Mouse (Mus musculus): ENCODE measurements around the gene Magoh. TPM values are rescaled to one million over a fixed set of nuclear protein-coding genes. Genes with fewer than 3 reads are reported as not detected.

The Magoh gene
- total and polyA plus RNA-seq, 2 experiments from 2014 or later, result 49.8 to 138 TPM

- H3K4me1 ChIP-seq (ENCODE audit: insufficient read depth), result no peaks in the 10 kb centered on the region
- H3K9ac ChIP-seq, result no peak overlapping the region
- H3K9me3 ChIP-seq (ENCODE audit: low read length), result no peaks in the 10 kb centered on the region
- H3K27me3 ChIP-seq (ENCODE audit: insufficient read depth, low read length), result no peaks in the 10 kb centered on the region
- H3K36me3 ChIP-seq (ENCODE audit: insufficient read depth), result no peaks in the 10 kb centered on the region
- WGBS, result 92% methylated on average over 9 of the region's 9 CpGs
- no peak for TF ChIP-seq CTCF (IDR thresholded peaks at IDR 0.05; ENCODE audit: low read depth)
- ATAC-seq, result no peak
- DNase-seq, result no peak
- H3K4me2 ChIP-seq (ENCODE audit: low read depth), result no peak overlapping the region
- H3K27ac ChIP-seq (ENCODE audit: low read depth, low read length), result no peak overlapping the region
- no peak overlapping the region for H3K4me3 ChIP-seq (ENCODE audit: low read depth, low read length)
Measured at GRCm38 (mm10) chr4:107906561-107906960, 27.0 kb downstream of the Magoh start.

- TF ChIP-seq CTCF (IDR thresholded peaks at IDR 0.05; ENCODE audit: low read depth), result no peak
- no peak overlapping the region for H3K4me2 ChIP-seq (ENCODE audit: low read depth)
- H3K4me3 ChIP-seq (ENCODE audit: low read depth, low read length), result no peak overlapping the region
- no peak overlapping the region for H3K27ac ChIP-seq (ENCODE audit: low read depth, low read length)
- no peak for ATAC-seq
- H3K27me3 ChIP-seq (ENCODE audit: insufficient read depth, low read length), result no peaks in the 10 kb centered on the region
- no peaks in the 10 kb centered on the region for H3K4me1 ChIP-seq (ENCODE audit: insufficient read depth)
- H3K9ac ChIP-seq, result no peak overlapping the region
- no peaks in the 10 kb centered on the region for H3K36me3 ChIP-seq (ENCODE audit: insufficient read depth)
- DNase-seq, result no peak
- H3K9me3 ChIP-seq (ENCODE audit: low read length), result no peaks in the 10 kb centered on the region
- 92% methylated on average over 4 of the region's 4 CpGs for WGBS
Measured at GRCm38 (mm10) chr4:107910020-107910419, 30.5 kb downstream of the Magoh start.

- H3K9ac ChIP-seq, result no peak overlapping the region
- H3K9me3 ChIP-seq (ENCODE audit: low read length), result no peaks in the 10 kb centered on the region
- no peak overlapping the region for H3K4me3 ChIP-seq (ENCODE audit: low read depth, low read length)
- H3K36me3 ChIP-seq (ENCODE audit: insufficient read depth), result no peaks in the 10 kb centered on the region
- no peak for TF ChIP-seq CTCF (IDR thresholded peaks at IDR 0.05; ENCODE audit: low read depth)
- no peak overlapping the region for H3K27ac ChIP-seq (ENCODE audit: low read depth, low read length)
- H3K4me2 ChIP-seq (ENCODE audit: low read depth), result no peak overlapping the region
- no peak for DNase-seq
- 88% methylated on average over 2 of the region's 2 CpGs for WGBS
- no peak for ATAC-seq
- no peaks in the 10 kb centered on the region for H3K4me1 ChIP-seq (ENCODE audit: insufficient read depth)
- no peaks in the 10 kb centered on the region for H3K27me3 ChIP-seq (ENCODE audit: insufficient read depth, low read length)
Measured at GRCm38 (mm10) chr4:107920336-107920735, 40.8 kb downstream of the Magoh start.

GRCm38 (mm10) chr4:107921152-107921695 lies 41.7 kb downstream of the Magoh start:
- H3K4me3 ChIP-seq (ENCODE audit: low read depth, low read length), result no peak overlapping the region
- DNase-seq, result no peak
- H3K27me3 ChIP-seq (ENCODE audit: insufficient read depth, low read length), result no peaks in the 10 kb centered on the region
- H3K36me3 ChIP-seq (ENCODE audit: insufficient read depth), result no peaks in the 10 kb centered on the region
- H3K27ac ChIP-seq (ENCODE audit: low read depth, low read length), result no peak overlapping the region
- no peaks in the 10 kb centered on the region for H3K4me1 ChIP-seq (ENCODE audit: insufficient read depth)
- 76% methylated on average over 8 of the region's 8 CpGs for WGBS
- no peak overlapping the region for H3K9ac ChIP-seq
- no peak for ATAC-seq
- no peak overlapping the region for H3K4me2 ChIP-seq (ENCODE audit: low read depth)
- H3K9me3 ChIP-seq (ENCODE audit: low read length), result no peaks in the 10 kb centered on the region
- TF ChIP-seq CTCF (IDR thresholded peaks at IDR 0.05; ENCODE audit: low read depth), result no peak

- Histone ChIP-seq H3K27me3 (ENCODE audit: insufficient read depth, low read length) (no peaks in the 10 kb centered on the region), H3K4me3 (ENCODE audit: low read depth, low read length) (no peak overlapping the region), H3K36me3 (ENCODE audit: insufficient read depth) (no peaks in the 10 kb centered on the region), H3K4me2 (ENCODE audit: low read depth) (no peak overlapping the region), H3K27ac (ENCODE audit: low read depth, low read length) (no peak overlapping the region), H3K9ac (no peak overlapping the region), H3K9me3 (ENCODE audit: low read length) (no peaks in the 10 kb centered on the region), H3K4me1 (ENCODE audit: insufficient read depth) (no peaks in the 10 kb centered on the region)
- ATAC-seq, result no peak
- DNase-seq, result no peak
- WGBS, result 60% methylated on average over 4 of the region's 4 CpGs
- TF ChIP-seq CTCF (IDR thresholded peaks at IDR 0.05; ENCODE audit: low read depth), result no peak
Measured at GRCm38 (mm10) chr4:107921952-107922351, 42.4 kb downstream of the Magoh start.

GRCm38 (mm10) chr4:107923145-107923802 lies 43.7 kb downstream of the Magoh start, which contains the start of gene Cpt2:
TSS of gene Cpt2 (minus strand) at chr4:107923610.
- TF ChIP-seq CTCF (IDR thresholded peaks at IDR 0.05; ENCODE audit: low read depth), result peak; percentile 29
- WGBS, result 2% methylated on average over 38 of the region's 38 CpGs

GRCm38 (mm10) chr4:107923803-107924194 lies 44.2 kb downstream of the Magoh start:
- Histone ChIP-seq H3K4me2 (ENCODE audit: low read depth) (peak overlapping the region; percentile 89), H3K27ac (ENCODE audit: low read depth, low read length) (no peak overlapping the region), H3K36me3 (ENCODE audit: insufficient read depth) (no peaks in the 10 kb centered on the region), H3K27me3 (ENCODE audit: insufficient read depth, low read length) (no peaks in the 10 kb centered on the region), H3K9me3 (ENCODE audit: low read length) (no peaks in the 10 kb centered on the region), H3K9ac (0 out of 2 replicates have a peak overlapping the region, but pooled peaks have one; percentile 73), H3K4me3 (ENCODE audit: low read depth, low read length) (peak overlapping the region; percentile 64), H3K4me1 (ENCODE audit: insufficient read depth) (no peaks in the 10 kb centered on the region)
- 42% methylated on average over 7 of the region's 7 CpGs for WGBS
- TF ChIP-seq CTCF (IDR thresholded peaks at IDR 0.05; ENCODE audit: low read depth), result no peak; the same call in 1 of the 2 replicates
- DNase-seq (no peak), ATAC-seq (no peak; the same call in 1 of the 2 replicates)

More at GRCm38 (mm10) chr4:107923145-107923802, 43.7 kb downstream of the Magoh start, which contains the start of gene Cpt2:
- H3K27ac ChIP-seq (ENCODE audit: low read depth, low read length), result peak within 1 kb of the TSS; percentile 62; the same call in 1 of the 2 replicates
- no peaks in the 10 kb centered on the region for H3K36me3 ChIP-seq (ENCODE audit: insufficient read depth)
- H3K4me1 ChIP-seq (ENCODE audit: insufficient read depth), result no peaks in the 10 kb centered on the region
- DNase-seq, result peak; percentile 87
- H3K9ac ChIP-seq, result peak within 1 kb of the TSS; percentile 73
- H3K4me2 ChIP-seq (ENCODE audit: low read depth), result peak within 1 kb of the TSS; percentile 89
- no peaks in the 10 kb centered on the region for H3K9me3 ChIP-seq (ENCODE audit: low read length)
- H3K4me3 ChIP-seq (ENCODE audit: low read depth, low read length), result peak within 1 kb of the TSS; percentile 64
- peak; percentile 95 for ATAC-seq
- H3K27me3 ChIP-seq (ENCODE audit: insufficient read depth, low read length), result no peaks in the 10 kb centered on the region
